Mouse (Mus musculus): Measurements from ENCODE around the gene Pgam2. TPM values are rescaled to one million over a fixed set of nuclear protein-coding genes. Genes with fewer than 3 reads are reported as not detected.
"Not testable (repeated sequence)": the region's sequence is repeated elsewhere in the genome, so short reads cannot be mapped to it uniquely, and the experiment has no call there.

The Pgam2 gene
- polyA plus RNA-seq, 1 experiment from 2014 or later, result 6.6 TPM

DNA sequence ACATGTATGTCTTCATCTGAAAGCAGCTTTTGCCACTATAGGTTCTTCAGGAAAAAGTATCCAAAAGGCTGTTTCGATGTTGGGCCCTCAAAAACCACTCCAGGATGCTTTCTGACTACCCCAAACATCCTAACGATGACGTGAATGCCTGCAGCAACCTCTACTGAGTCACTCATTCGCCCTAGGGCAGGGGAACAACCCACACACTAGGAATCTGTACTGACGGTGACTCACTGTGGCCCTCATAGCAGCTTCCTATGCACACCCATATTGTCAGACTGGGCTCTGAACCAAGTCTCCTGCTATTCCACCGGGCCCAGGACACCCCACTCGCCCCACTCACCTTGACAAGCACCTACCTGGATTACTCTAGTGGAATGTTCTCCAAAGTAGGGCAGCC lies 31.5 kb upstream of the Pgam2 start:
- Histone ChIP-seq H3K27me3 (no peaks in the 10 kb centered on the region), H3K36me3 (peaks cover 37% of the 10 kb centered on the region), H3K4me1 (peaks cover 8% of the 10 kb centered on the region), H3K27ac (no peak overlapping the region), H3K4me2 (replicated peaks) (no peak overlapping the region), H3K4me3 (no peak overlapping the region), H3K9ac (no peak overlapping the region), H3K9me3 (replicated peaks) (no peaks in the 10 kb centered on the region)
- WGBS, result 88% methylated on average over 7 of the region's 7 CpGs
- ATAC-seq (ENCODE audit: low FRiP score), result no peak

- H3K4me3 ChIP-seq, result no peak overlapping the region
- no peak overlapping the region for H3K4me2 ChIP-seq (replicated peaks)
- ATAC-seq (ENCODE audit: low FRiP score), result no peak
- H3K4me1 ChIP-seq, result peaks cover 8% of the 10 kb centered on the region
- H3K27me3 ChIP-seq, result no peaks in the 10 kb centered on the region
- H3K9me3 ChIP-seq (replicated peaks), result no peaks in the 10 kb centered on the region
- no peak overlapping the region for H3K27ac ChIP-seq
- H3K36me3 ChIP-seq, result peaks cover 42% of the 10 kb centered on the region
- no peak overlapping the region for H3K9ac ChIP-seq
- 81% methylated on average over 9 of the region's 9 CpGs for WGBS
Observed at GRCm38 (mm10) chr11:5834506-5834905, 31.0 kb upstream of the Pgam2 start.

GRCm38 (mm10) chr11:5829327-5829726 lies 25.8 kb upstream of the Pgam2 start:
- no peaks in the 10 kb centered on the region for H3K27me3 ChIP-seq
- ATAC-seq (ENCODE audit: low FRiP score), result no peak
- H3K9ac ChIP-seq, result no peak overlapping the region
- no peak overlapping the region for H3K4me3 ChIP-seq
- H3K27ac ChIP-seq, result no peak overlapping the region
- no peaks in the 10 kb centered on the region for H3K4me1 ChIP-seq
- WGBS, result 92% methylated on average over 12 of the region's 12 CpGs
- H3K36me3 ChIP-seq, result peaks cover 50% of the 10 kb centered on the region
- no peak overlapping the region for H3K4me2 ChIP-seq (replicated peaks)
- no peaks in the 10 kb centered on the region for H3K9me3 ChIP-seq (replicated peaks)

DNA sequence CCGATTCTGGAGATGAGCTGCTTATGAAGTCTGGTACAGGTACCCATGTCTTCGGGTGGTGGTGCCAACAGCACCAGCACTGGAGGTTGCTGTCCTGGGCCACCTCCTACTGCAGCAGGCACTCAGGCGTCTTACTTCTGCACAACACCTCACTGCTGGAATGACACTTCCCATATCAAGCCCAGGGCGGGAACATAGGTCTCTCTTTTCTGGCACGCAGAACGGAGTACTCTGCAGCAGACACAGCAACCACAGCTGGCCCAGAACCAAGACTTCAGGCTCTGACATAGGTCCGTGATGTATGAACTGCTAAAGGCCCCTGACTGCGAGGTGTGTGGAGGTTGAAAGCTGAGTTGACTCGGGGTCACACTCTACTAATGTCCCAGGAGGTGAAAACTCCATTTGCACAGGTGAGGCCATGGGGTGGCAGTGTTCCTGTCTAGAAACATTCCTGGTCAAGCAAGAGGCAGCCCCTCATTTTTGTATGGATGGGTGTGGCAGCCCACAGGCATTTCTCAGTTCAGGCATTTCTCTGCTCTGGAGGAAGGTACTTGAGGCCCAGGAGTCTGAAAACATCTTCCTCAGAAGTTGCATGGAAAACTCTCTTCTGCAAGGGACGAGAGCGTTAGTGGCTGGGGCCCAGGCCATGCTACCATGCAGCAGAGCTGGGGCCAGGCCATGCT lies 25.1 kb upstream of the Pgam2 start:
- ATAC-seq (ENCODE audit: low FRiP score), result no peak
- H3K27me3 ChIP-seq, result no peaks in the 10 kb centered on the region
- no peaks in the 10 kb centered on the region for H3K9me3 ChIP-seq (replicated peaks)
- H3K27ac ChIP-seq, result no peak overlapping the region
- no peak overlapping the region for H3K9ac ChIP-seq
- H3K4me1 ChIP-seq, result no peaks in the 10 kb centered on the region
- WGBS, result 88% methylated on average over 11 of the region's 11 CpGs
- no peak overlapping the region for H3K4me2 ChIP-seq (replicated peaks)
- peaks cover 45% of the 10 kb centered on the region for H3K36me3 ChIP-seq
- H3K4me3 ChIP-seq, result no peak overlapping the region

GRCm38 (mm10) chr11:5827931-5828330 lies 24.4 kb upstream of the Pgam2 start:
- no peak overlapping the region for H3K4me2 ChIP-seq (replicated peaks)
- ATAC-seq (ENCODE audit: low FRiP score), result no peak
- H3K36me3 ChIP-seq, result peaks cover 43% of the 10 kb centered on the region
- H3K27me3 ChIP-seq, result no peaks in the 10 kb centered on the region
- no peaks in the 10 kb centered on the region for H3K9me3 ChIP-seq (replicated peaks)
- no peak overlapping the region for H3K27ac ChIP-seq
- no peak overlapping the region for H3K9ac ChIP-seq
- no peaks in the 10 kb centered on the region for H3K4me1 ChIP-seq
- WGBS, result 90% methylated on average over 5 of the region's 5 CpGs
- no peak overlapping the region for H3K4me3 ChIP-seq

DNA sequence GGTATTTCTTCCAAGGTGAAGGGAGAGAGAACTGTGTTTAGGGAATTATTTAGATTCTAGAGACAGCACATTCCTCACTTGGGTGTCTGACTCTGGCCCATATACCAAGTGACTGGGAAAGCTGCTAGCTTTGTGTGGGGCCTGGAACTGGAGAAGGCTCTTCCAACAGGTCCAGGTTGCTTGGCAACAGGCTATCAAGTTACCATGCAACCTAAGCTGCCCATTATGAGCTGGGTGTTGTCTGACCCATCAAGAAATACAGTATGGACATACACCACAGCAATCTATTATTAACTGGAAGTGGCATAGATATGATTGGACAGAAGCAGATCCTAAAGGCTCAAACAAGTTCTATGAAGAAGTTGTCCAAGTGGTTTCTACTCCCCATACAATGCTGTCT lies 21.9 kb upstream of the Pgam2 start:
- no peaks in the 10 kb centered on the region for H3K4me1 ChIP-seq
- no peak overlapping the region for H3K9ac ChIP-seq

GRCm38 (mm10) chr11:5819223-5819622 lies 15.7 kb upstream of the Pgam2 start:
- ATAC-seq (ENCODE audit: low FRiP score), result no peak
- Histone ChIP-seq H3K4me2 (replicated peaks) (no peak overlapping the region), H3K9me3 (replicated peaks) (no peaks in the 10 kb centered on the region), H3K36me3 (no peaks in the 10 kb centered on the region), H3K4me1 (no peaks in the 10 kb centered on the region), H3K4me3 (no peak overlapping the region), H3K27ac (no peak overlapping the region), H3K27me3 (no peaks in the 10 kb centered on the region), H3K9ac (no peak overlapping the region)
- 68% methylated on average over 2 of the region's 2 CpGs for WGBS

More for the DNA sequence above, 21.9 kb upstream of the Pgam2 start:
- no peak overlapping the region for H3K4me3 ChIP-seq
- ATAC-seq (ENCODE audit: low FRiP score), result no peak
- H3K36me3 ChIP-seq, result peaks cover 22% of the 10 kb centered on the region
- no peak overlapping the region for H3K27ac ChIP-seq
- H3K9me3 ChIP-seq (replicated peaks), result no peaks in the 10 kb centered on the region
- no peak overlapping the region for H3K4me2 ChIP-seq (replicated peaks)
- H3K27me3 ChIP-seq, result no peaks in the 10 kb centered on the region

DNA sequence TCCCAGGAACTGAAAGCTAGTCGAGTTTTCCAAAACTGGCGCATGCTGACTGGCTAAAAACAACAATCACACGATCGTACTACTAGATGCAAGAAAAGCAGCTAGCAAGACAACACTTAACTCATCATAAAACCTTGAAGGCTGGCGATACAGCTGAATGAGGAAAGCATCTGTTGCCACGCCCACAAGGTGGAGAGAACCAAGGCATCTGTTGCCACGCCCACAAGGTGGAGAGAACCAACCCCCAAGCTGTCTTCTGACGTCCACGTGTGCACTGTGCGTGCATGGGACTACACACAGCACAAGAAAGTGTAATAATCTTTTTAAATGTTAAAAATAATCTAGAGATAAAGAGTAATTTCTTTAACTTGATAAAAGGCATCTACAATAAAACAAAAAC lies 9.8 kb upstream of the Pgam2 start:
- no peaks in the 10 kb centered on the region for H3K36me3 ChIP-seq
- no peak for ATAC-seq (ENCODE audit: low FRiP score)
- H3K4me1 ChIP-seq, result no peaks in the 10 kb centered on the region
- H3K9ac ChIP-seq, result no peak overlapping the region
- WGBS, result 79% methylated on average over 10 of the region's 10 CpGs
- H3K9me3 ChIP-seq (replicated peaks), result no peaks in the 10 kb centered on the region
- no peak overlapping the region for H3K27ac ChIP-seq
- H3K27me3 ChIP-seq, result no peaks in the 10 kb centered on the region
- no peak overlapping the region for H3K4me2 ChIP-seq (replicated peaks)
- H3K4me3 ChIP-seq, result no peak overlapping the region

- not testable (repeated sequence) for ATAC-seq (ENCODE audit: low FRiP score); H3K9me3 ChIP-seq (replicated peaks); H3K27me3 ChIP-seq; H3K4me2 ChIP-seq (replicated peaks); H3K27ac ChIP-seq; H3K36me3 ChIP-seq; H3K9ac ChIP-seq; H3K4me3 ChIP-seq; H3K4me1 ChIP-seq
- 93% methylated on average over 4 of the region's 4 CpGs for WGBS
Observed at GRCm38 (mm10) chr11:5809487-5809886, 6.0 kb upstream of the Pgam2 start.

- peaks cover 8% of the 10 kb centered on the region for H3K4me1 ChIP-seq
- H3K9me3 ChIP-seq (replicated peaks), result no peaks in the 10 kb centered on the region
- H3K27me3 ChIP-seq, result no peaks in the 10 kb centered on the region
- H3K27ac ChIP-seq, result no peak overlapping the region
- no peak for ATAC-seq (ENCODE audit: low FRiP score)
- H3K4me3 ChIP-seq, result no peak overlapping the region
- no peaks in the 10 kb centered on the region for H3K36me3 ChIP-seq
- no peak overlapping the region for H3K4me2 ChIP-seq (replicated peaks)
- H3K9ac ChIP-seq, result no peak overlapping the region
- WGBS, result 85% methylated on average over 9 of the region's 9 CpGs
Observed at GRCm38 (mm10) chr11:5807956-5808355, 4.4 kb upstream of the Pgam2 start.

DNA sequence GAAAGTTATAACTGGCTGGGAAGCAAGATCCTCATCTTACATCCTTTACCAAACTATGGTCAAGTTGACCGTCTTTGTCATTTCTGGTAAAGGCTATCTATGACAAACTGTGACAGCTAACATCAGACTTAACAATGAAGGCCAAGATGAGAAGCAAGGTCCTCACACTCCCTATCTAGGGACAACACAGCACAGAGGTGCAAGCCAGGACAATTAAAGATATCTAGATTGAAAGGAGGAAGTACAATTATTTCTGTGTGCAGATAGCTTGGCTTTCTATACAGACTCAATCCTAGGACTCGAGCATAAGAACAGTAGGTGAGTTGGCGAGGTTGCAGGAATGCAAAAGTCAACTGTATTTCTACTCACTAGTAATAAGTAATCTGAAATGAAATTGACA lies 2.2 kb upstream of the Pgam2 start:
- no peak for ATAC-seq (ENCODE audit: low FRiP score)
- H3K4me3 ChIP-seq, result no peak overlapping the region
- H3K27ac ChIP-seq, result no peak overlapping the region
- no peaks in the 10 kb centered on the region for H3K27me3 ChIP-seq
- H3K36me3 ChIP-seq, result peaks cover 7% of the 10 kb centered on the region
- no peak overlapping the region for H3K9ac ChIP-seq
- 86% methylated on average over 3 of the region's 3 CpGs for WGBS
- no peaks in the 10 kb centered on the region for H3K9me3 ChIP-seq (replicated peaks)
- H3K4me2 ChIP-seq (replicated peaks), result no peak overlapping the region
- peaks cover 10% of the 10 kb centered on the region for H3K4me1 ChIP-seq

DNA sequence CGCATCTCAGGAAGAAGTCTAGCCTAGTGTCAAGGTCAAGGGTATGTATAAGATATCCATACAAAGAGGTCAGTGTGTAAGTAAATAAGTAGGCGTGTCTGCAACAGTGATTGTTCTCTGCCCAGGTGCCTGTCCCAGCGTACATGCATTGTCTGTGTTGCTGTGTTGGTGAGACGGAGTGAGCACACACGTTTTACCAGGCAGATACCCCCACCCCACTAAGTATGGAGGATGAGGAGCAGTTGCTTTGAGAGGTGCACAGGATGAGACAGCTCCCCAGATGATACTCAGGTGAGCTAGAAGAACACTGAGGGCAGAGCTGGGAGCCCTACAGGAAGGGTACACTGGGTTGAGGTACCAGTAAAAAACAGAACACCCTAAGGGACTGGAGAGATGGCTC lies 641 bp upstream of the Pgam2 start:
- H3K4me1 ChIP-seq, result peaks cover 10% of the 10 kb centered on the region
- H3K36me3 ChIP-seq, result peaks cover 22% of the 10 kb centered on the region
- H3K4me2 ChIP-seq (replicated peaks), result no peak overlapping the region
- H3K27me3 ChIP-seq, result no peaks in the 10 kb centered on the region
- no peak overlapping the region for H3K27ac ChIP-seq
- H3K9me3 ChIP-seq (replicated peaks), result no peaks in the 10 kb centered on the region
- no peak overlapping the region for H3K4me3 ChIP-seq
- WGBS, result 75% methylated on average over 5 of the region's 5 CpGs
- no peak for ATAC-seq (ENCODE audit: low FRiP score)
- H3K9ac ChIP-seq, result no peak overlapping the region

DNA sequence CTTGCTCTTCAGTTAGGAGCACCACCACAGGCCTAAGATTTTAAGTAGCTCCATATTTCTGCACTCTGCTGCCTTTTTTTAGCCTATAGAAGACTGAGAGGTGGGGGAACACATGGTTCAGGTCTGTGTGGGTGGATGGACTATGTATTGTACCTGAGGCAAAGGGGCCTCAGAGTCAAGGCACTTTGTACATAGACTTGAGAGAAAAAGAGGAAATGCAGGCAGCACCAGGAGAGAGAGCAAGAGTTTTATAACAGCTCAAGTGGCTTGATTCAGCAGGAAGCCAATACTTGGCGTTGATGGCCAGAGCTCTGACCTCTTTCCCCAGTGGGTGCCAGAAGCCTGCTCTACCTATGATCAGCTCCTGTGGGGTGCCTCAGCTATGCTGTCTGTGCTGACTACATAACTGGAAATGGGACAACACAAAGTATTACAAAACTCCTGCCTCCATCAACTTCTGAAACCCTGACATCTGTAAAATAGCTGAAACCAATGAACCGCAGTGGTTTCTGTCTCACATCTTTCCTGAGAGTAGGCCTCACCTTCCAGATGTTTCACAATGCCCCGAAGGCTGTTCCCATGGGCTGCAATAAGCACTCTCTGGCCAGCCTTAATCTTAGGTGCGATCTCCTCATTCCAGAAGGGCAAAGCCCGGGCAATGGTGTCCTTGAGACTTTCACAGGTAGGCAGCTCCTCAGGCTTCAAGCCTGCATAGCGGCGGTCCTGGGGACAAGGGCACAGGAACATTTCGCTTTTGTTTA lies 896 bp downstream of the Pgam2 start:
- WGBS, result 78% methylated on average over 8 of the region's 8 CpGs
- Histone ChIP-seq H3K4me1 (peaks cover 10% of the 10 kb centered on the region), H3K4me3 (no peak overlapping the region), H3K27me3 (no peaks in the 10 kb centered on the region), H3K4me2 (replicated peaks) (no peak overlapping the region), H3K27ac (no peak overlapping the region), H3K36me3 (peaks cover 35% of the 10 kb centered on the region), H3K9me3 (replicated peaks) (no peaks in the 10 kb centered on the region), H3K9ac (no peak overlapping the region)
- ATAC-seq (ENCODE audit: low FRiP score), result no peak
